Mouse (Mus musculus) large intestine, adult 2 months (tissue): ENCODE data around the gene Poc1b. TPM values are rescaled to one million over a fixed set of nuclear protein-coding genes. Genes with fewer than 3 reads are reported as not detected.

ENCODE experiments used
- DNase-seq: peaks from one replicate; pipeline ENCODE4 v3.0.0-alpha.2; 2012; ENCODE audit warnings: low read depth, low spot score
- WGBS: fragments of 180-500 bp; shearing (Covaris S2); methylation state at CpG from one replicate; pipeline ENCODE4 v1.1.7; 2018; 5-methylcytosine and 5-hydroxymethylcytosine counted together
- polyA plus RNA-seq: library from polyadenylated mRNA; depleted of rRNA; stranded (reverse); fragments of >200 nt; gene quantifications from 2 replicates; pipeline ENCODE4 v1.2.3, GENCODE M21; 2012; rRNA removed

Poc1b gene
- polyA plus RNA-seq, 1 experiment = 12.3 TPM

GRCm38 (mm10) chr10:99242721-99243120, 135.9 kb downstream of the Poc1b start:
- no peak for DNase-seq
- WGBS = 91% methylated on average over 10 of the region's 10 CpGs

DNA sequence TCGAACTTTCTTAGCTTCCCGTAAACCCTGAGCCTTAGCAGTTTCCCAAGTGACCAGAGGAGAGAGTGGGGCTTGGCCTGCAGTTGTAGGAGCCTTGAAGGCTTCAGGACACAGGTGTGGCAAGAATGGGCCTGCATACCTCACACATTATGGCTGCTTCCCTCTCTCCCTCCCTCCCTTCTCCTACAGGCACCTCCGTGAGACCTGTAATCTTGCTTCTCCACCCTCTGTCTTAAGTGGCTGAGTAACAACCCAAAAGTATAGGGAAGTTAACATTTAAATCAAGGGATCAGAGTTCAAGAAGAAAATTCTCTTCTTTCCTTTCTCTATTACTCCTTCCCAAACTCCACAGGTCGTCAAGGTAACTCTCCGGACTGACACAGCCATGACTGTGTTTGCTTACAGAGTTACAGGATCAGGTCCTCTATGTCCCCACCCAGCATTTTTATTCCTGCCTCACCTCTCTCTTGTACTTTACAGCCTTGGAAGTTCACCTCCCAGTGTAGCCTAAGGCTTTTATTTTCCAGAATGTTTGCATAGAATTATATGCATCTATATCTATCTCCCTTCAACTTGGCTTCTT, 137.2 kb downstream of the Poc1b start:
- WGBS = 23% methylated on average over 5 of the region's 5 CpGs
- DNase-seq = no peak

GRCm38 (mm10) chr10:99244655-99245260, 137.9 kb downstream of the Poc1b start:
- 18% methylated on average over 7 of the region's 7 CpGs for WGBS
- DNase-seq = no peak

DNA sequence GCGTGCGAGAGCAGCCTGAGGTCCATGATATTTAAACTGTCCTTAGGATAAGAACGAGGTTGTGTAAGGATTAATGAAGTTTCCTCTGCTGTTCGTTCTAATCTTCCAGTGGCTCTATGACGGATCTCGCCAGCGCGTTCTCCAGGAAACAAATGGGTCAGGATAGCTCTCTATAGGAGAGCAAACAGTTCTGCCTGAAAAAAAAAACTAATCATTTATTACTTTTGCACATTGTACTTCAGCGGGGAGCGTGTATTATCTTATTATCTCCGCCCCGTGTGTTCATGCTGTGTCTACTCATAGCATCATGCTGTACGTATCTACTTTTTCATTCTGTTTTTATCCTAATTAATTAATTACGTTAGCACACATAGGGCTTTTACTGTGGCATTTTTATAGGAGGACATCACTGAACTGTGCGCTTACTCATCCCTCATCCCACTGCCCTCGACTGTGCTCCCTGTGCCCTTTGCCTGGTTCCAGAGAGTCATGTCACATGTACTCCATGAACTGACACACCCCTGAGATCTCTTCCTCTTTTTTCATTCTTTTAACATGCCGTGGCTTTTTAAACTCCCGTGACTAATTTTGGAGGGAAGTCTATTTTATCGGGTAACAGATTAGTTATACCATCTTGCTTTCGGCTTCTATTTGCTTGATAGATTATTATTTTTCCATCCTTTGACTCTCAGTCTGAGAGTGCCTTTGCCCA, 140.1 kb downstream of the Poc1b start:
- no peak for DNase-seq
- WGBS = 85% methylated on average over 20 of the region's 20 CpGs

Other genes starting within 250 kb of the Poc1b start
- 14.3 and 20.0 TPM in 2 replicates for gene Atp2b1, start 192.6 kb upstream of the Poc1b start, polyA plus RNA-seq
- 10.0 and 10.5 TPM in 2 replicates for gene Galnt4, start 1.1 kb downstream of the Poc1b start, polyA plus RNA-seq
- not detected in 2 replicates for gene Phxr2, start 19.3 kb downstream of the Poc1b start, polyA plus RNA-seq
- 63.7 and 88.7 TPM in 2 replicates for gene Dusp6, start 156.2 kb downstream of the Poc1b start, polyA plus RNA-seq